Mouse (Mus musculus): ENCODE results near the gene Dock4. TPM values are rescaled to one million over a fixed set of nuclear protein-coding genes. Genes with fewer than 3 reads are reported as not detected.

Gene Dock4
- polyA plus RNA-seq (2014; fragmentation: Illumina TruSeq; extraction: RNeasy Lipid Tissue Mini Kit (QIAGEN cat#74804); ENCODE audit: low read depth, low replicate concordance) = 17.7 TPM

GRCm38 (mm10) chr12:40445648-40446449 lies at the start of gene Dock4, which contains the start of gene Zfp277:
Gene Dock4 (plus strand): TSS chr12:40445952.
Gene Zfp277 (minus strand): TSS chr12:40445902.

Other genes with a start within 250 kb of the Dock4 start
- gene Lsmem1, start 246.5 kb upstream of the Dock4 start, polyA plus RNA-seq (2014; fragmentation: Illumina TruSeq; extraction: RNeasy Lipid Tissue Mini Kit (QIAGEN cat#74804); ENCODE audit: low read depth, low replicate concordance) = not detected
- gene Ifrd1, start 197.4 kb upstream of the Dock4 start, polyA plus RNA-seq (2014; fragmentation: Illumina TruSeq; extraction: RNeasy Lipid Tissue Mini Kit (QIAGEN cat#74804); ENCODE audit: low read depth, low replicate concordance) = 420 TPM
- 53.3 TPM for gene Zfp277, start 50 bp upstream of the Dock4 start, polyA plus RNA-seq (2014; fragmentation: Illumina TruSeq; extraction: RNeasy Lipid Tissue Mini Kit (QIAGEN cat#74804); ENCODE audit: low read depth, low replicate concordance)